Mouse (Mus musculus) forebrain, embryonic 10.5 days (tissue): ENCODE measurements at regions not wholly inside any gene's neighbourhood (a gene's known extent, or its start where the extent isn't known, plus 50 kb on each side); places are given as distances from the start of the nearest gene placed in this dataset.

Experiments
- DNase-seq: peaks from one replicate; pipeline ENCODE4 v3.0.0-alpha.2; 2017; ENCODE audit warnings: low spot score; ENCODE audit errors: extremely low spot score
- H3K27ac ChIP-seq: fragments of 300-500 bp; sonication (generic); 2 replicates; pipeline ENCODE4 v1.5.1; 2016; ENCODE audit warnings: mild to moderate bottlenecking
- H3K27me3 ChIP-seq: fragments of 300-500 bp; sonication (generic); 2 replicates; pipeline ENCODE4 v1.6.1; 2016; ENCODE audit warnings: mild to moderate bottlenecking; ENCODE audit not compliant: poor library complexity, severe bottlenecking
- H3K36me3 ChIP-seq: fragments of 300-500 bp; sonication (generic); replicated peaks from 2 replicates; pipeline ENCODE4 v1.6.1; 2016; ENCODE audit warnings: mild to moderate bottlenecking, moderate library complexity
- H3K4me1 ChIP-seq: fragments of 300-500 bp; sonication (generic); 2 replicates; pipeline ENCODE4 v1.6.1; 2016
- H3K4me3 ChIP-seq: fragments of 300-500 bp; sonication (generic); 2 replicates; pipeline ENCODE4 v1.5.1; 2016; ENCODE audit warnings: mild to moderate bottlenecking, moderate library complexity
- H3K9me3 ChIP-seq: fragments of 300-500 bp; sonication (generic); 2 replicates; pipeline ENCODE4 v1.6.1; 2016; ENCODE audit warnings: mild to moderate bottlenecking, moderate library complexity
- WGBS: fragments of 180-500 bp; shearing (Covaris S2); methylation state at CpG from one replicate; pipeline ENCODE4 v1.1.7; 2016; 5-methylcytosine and 5-hydroxymethylcytosine counted together

- H3K9me3 ChIP-seq, result no peaks in the 10 kb centered on the region
- 91% methylated on average over 5 of the region's 5 CpGs for WGBS
- H3K4me3 ChIP-seq, result no peak overlapping the region
- DNase-seq, result no peak
- H3K4me1 ChIP-seq, result no peaks in the 10 kb centered on the region
- H3K27ac ChIP-seq, result no peak overlapping the region
- H3K36me3 ChIP-seq, result no peaks in the 10 kb centered on the region
- H3K27me3 ChIP-seq, result no peaks in the 10 kb centered on the region
These were observed 524.6 kb upstream of the Adamts9 start for GRCm38 (mm10) chr6:93467867-93468266.

GRCm38 (mm10) chr6:93462861-93463260 is 519.6 kb upstream of the Adamts9 start:
- H3K27ac ChIP-seq, result no peak overlapping the region
- DNase-seq, result no peak
- 90% methylated on average over 4 of the region's 4 CpGs for WGBS
- H3K36me3 ChIP-seq, result no peaks in the 10 kb centered on the region
- no peaks in the 10 kb centered on the region for H3K27me3 ChIP-seq
- H3K9me3 ChIP-seq, result no peaks in the 10 kb centered on the region
- H3K4me1 ChIP-seq, result 0 out of 2 replicates have a peak, but pooled peaks cover 3% of the 10 kb centered on the region
- H3K4me3 ChIP-seq, result no peak overlapping the region

GRCm38 (mm10) chr6:93461374-93461773 is 518.1 kb upstream of the Adamts9 start:
- 89% methylated on average over 3 of the region's 3 CpGs for WGBS

GRCm38 (mm10) chr6:93457613-93458012 is 514.3 kb upstream of the Adamts9 start:
- 0 out of 2 replicates have a peak, but pooled peaks cover 6% of the 10 kb centered on the region for H3K4me1 ChIP-seq
- H3K9me3 ChIP-seq, result no peaks in the 10 kb centered on the region
- H3K27me3 ChIP-seq, result no peaks in the 10 kb centered on the region
- no peak for DNase-seq
- H3K36me3 ChIP-seq, result no peaks in the 10 kb centered on the region
- 70% methylated on average over 4 of the region's 4 CpGs for WGBS
- H3K4me3 ChIP-seq, result no peak overlapping the region
- no peak overlapping the region for H3K27ac ChIP-seq

More at GRCm38 (mm10) chr6:93461374-93461773, 518.1 kb upstream of the Adamts9 start:
- no peak overlapping the region for H3K27ac ChIP-seq
- H3K9me3 ChIP-seq, result no peaks in the 10 kb centered on the region
- 0 out of 2 replicates have a peak, but pooled peaks cover 6% of the 10 kb centered on the region for H3K4me1 ChIP-seq
- no peaks in the 10 kb centered on the region for H3K36me3 ChIP-seq
- DNase-seq, result no peak
- no peaks in the 10 kb centered on the region for H3K27me3 ChIP-seq
- no peak overlapping the region for H3K4me3 ChIP-seq

- no peak for DNase-seq
- H3K4me1 ChIP-seq, result 0 out of 2 replicates have a peak, but pooled peaks cover 6% of the 10 kb centered on the region
- H3K4me3 ChIP-seq, result no peak overlapping the region
- H3K9me3 ChIP-seq, result no peaks in the 10 kb centered on the region
- no peaks in the 10 kb centered on the region for H3K27me3 ChIP-seq
- 92% methylated on average over 9 of the region's 9 CpGs for WGBS
- no peak overlapping the region for H3K27ac ChIP-seq
- H3K36me3 ChIP-seq, result no peaks in the 10 kb centered on the region
These were observed 513.2 kb upstream of the Adamts9 start for GRCm38 (mm10) chr6:93456383-93457033.

GRCm38 (mm10) chr6:93445568-93445967 is 502.3 kb upstream of the Adamts9 start:
- DNase-seq, result no peak
- Histone ChIP-seq H3K4me3 (no peak overlapping the region), H3K36me3 (no peaks in the 10 kb centered on the region), H3K4me1 (peaks cover 21% of the 10 kb centered on the region), H3K9me3 (no peaks in the 10 kb centered on the region), H3K27me3 (peaks cover 14% of the 10 kb centered on the region), H3K27ac (no peak overlapping the region)
- WGBS, result 81% methylated on average over 16 of the region's 16 CpGs

- H3K4me1 ChIP-seq, result peaks cover 21% of the 10 kb centered on the region
- DNase-seq, result no peak
These were observed 501.8 kb upstream of the Adamts9 start for GRCm38 (mm10) chr6:93445124-93445523.

GRCm38 (mm10) chr6:93443766-93444557 is 500.7 kb upstream of the Adamts9 start:
- DNase-seq, result no peak
- Histone ChIP-seq H3K36me3 (no peaks in the 10 kb centered on the region), H3K27ac (peak overlapping the region; percentile 35; the same call in 1 of the 2 replicates), H3K4me1 (peaks cover 21% of the 10 kb centered on the region), H3K4me3 (peak overlapping the region; percentile 20), H3K27me3 (peaks cover 14% of the 10 kb centered on the region), H3K9me3 (no peaks in the 10 kb centered on the region)
- WGBS, result 17% methylated on average over 11 of the region's 11 CpGs

More at GRCm38 (mm10) chr6:93445124-93445523, 501.8 kb upstream of the Adamts9 start:
- WGBS, result 67% methylated on average over 5 of the region's 5 CpGs
- peaks cover 14% of the 10 kb centered on the region for H3K27me3 ChIP-seq
- H3K9me3 ChIP-seq, result no peaks in the 10 kb centered on the region
- H3K36me3 ChIP-seq, result no peaks in the 10 kb centered on the region
- no peak overlapping the region for H3K4me3 ChIP-seq
- no peak overlapping the region for H3K27ac ChIP-seq

- WGBS, result 75% methylated on average over 1 of the region's 1 CpGs
These were observed 490.2 kb upstream of the Adamts9 start for GRCm38 (mm10) chr6:93433446-93433845.

GRCm38 (mm10) chr6:93426141-93426540 is 482.8 kb upstream of the Adamts9 start:
- H3K4me3 ChIP-seq, result no peak overlapping the region
- H3K36me3 ChIP-seq, result no peaks in the 10 kb centered on the region
- WGBS, result 86% methylated on average over 1 of the region's 1 CpGs
- H3K27me3 ChIP-seq, result no peaks in the 10 kb centered on the region
- peaks cover 10% of the 10 kb centered on the region for H3K4me1 ChIP-seq
- H3K9me3 ChIP-seq, result no peaks in the 10 kb centered on the region
- no peak for DNase-seq
- no peak overlapping the region for H3K27ac ChIP-seq

More at GRCm38 (mm10) chr6:93433446-93433845, 490.2 kb upstream of the Adamts9 start:
- Histone ChIP-seq H3K4me3 (no peak overlapping the region), H3K9me3 (no peaks in the 10 kb centered on the region), H3K27me3 (no peaks in the 10 kb centered on the region), H3K4me1 (0 out of 2 replicates have a peak, but pooled peaks cover 9% of the 10 kb centered on the region), H3K36me3 (no peaks in the 10 kb centered on the region), H3K27ac (no peak overlapping the region)
- DNase-seq, result no peak

- no peaks in the 10 kb centered on the region for H3K36me3 ChIP-seq
- H3K27ac ChIP-seq, result no peak overlapping the region
- H3K27me3 ChIP-seq, result no peaks in the 10 kb centered on the region
- H3K9me3 ChIP-seq, result no peaks in the 10 kb centered on the region
- no peak for DNase-seq
- H3K4me3 ChIP-seq, result no peak overlapping the region
- H3K4me1 ChIP-seq, result peaks cover 10% of the 10 kb centered on the region
- 65% methylated on average over 3 of the region's 3 CpGs for WGBS
These were observed 479.6 kb upstream of the Adamts9 start for GRCm38 (mm10) chr6:93422906-93423305.

- no peaks in the 10 kb centered on the region for H3K27me3 ChIP-seq
- no peak for DNase-seq
- no peaks in the 10 kb centered on the region for H3K36me3 ChIP-seq
- H3K27ac ChIP-seq, result no peak overlapping the region
- H3K9me3 ChIP-seq, result no peaks in the 10 kb centered on the region
- peaks cover 10% of the 10 kb centered on the region for H3K4me1 ChIP-seq
- WGBS, result 59% methylated on average over 4 of the region's 4 CpGs
- no peak overlapping the region for H3K4me3 ChIP-seq
These were observed 479.0 kb upstream of the Adamts9 start for GRCm38 (mm10) chr6:93422253-93422652.

- no peak for DNase-seq
- Histone ChIP-seq H3K9me3 (no peaks in the 10 kb centered on the region), H3K27me3 (no peaks in the 10 kb centered on the region), H3K27ac (no peak overlapping the region), H3K4me3 (no peak overlapping the region), H3K4me1 (peaks cover 12% of the 10 kb centered on the region; the same call in 1 of the 2 replicates), H3K36me3 (no peaks in the 10 kb centered on the region)
- WGBS, result 89% methylated on average over 6 of the region's 6 CpGs
These were observed 474.3 kb upstream of the Adamts9 start for GRCm38 (mm10) chr6:93417625-93418024.
